Mouse (Mus musculus): ENCODE measurements at regions not wholly inside any gene's neighbourhood (a gene's known extent, or its start where the extent isn't known, plus 50 kb on each side); places are given as distances from the start of the nearest gene placed in this dataset.

DNA sequence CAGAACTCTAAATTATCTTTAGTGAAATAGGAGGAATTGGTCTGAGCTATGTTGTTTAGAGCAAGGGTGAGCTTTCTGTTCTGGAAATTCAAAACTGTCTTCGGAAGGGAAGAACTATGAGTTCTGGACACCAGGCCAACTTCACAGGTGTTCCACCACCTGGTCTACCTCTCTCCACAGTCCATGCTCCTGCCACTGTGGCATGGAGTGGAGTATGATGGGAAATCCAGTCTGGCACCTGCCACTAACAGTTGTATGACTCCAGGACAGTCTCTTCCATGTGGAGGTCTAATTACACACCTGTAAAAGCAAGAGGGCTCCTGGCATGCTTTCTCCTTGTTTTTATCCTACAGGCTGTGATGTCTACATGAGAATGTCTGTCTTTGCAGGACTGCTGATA lies 154.7 kb upstream of the 4931417E11Rik start:
- no peak for TF ChIP-seq CTCF (IDR thresholded peaks at IDR 0.05; ENCODE audit: control insufficient read depth, insufficient read depth, insufficient replicate concordance, low read depth, low read length)
- no peak for TF ChIP-seq POLR2A (IDR thresholded peaks at IDR 0.05; ENCODE audit: control insufficient read depth, low read depth, low read length)

Measured in testis, adult 2 months (tissue).